Mouse (Mus musculus): ENCODE results near the gene BC030867. TPM values are rescaled to one million over a fixed set of nuclear protein-coding genes. Genes with fewer than 3 reads are reported as not detected.
"Not testable (repeated sequence)": the region's sequence is repeated elsewhere in the genome, so short reads cannot be mapped to it uniquely, and the experiment has no call there.

BC030867 gene
- polyA plus RNA-seq, 1 experiment from 2014 or later, result 17.9 TPM

DNA sequence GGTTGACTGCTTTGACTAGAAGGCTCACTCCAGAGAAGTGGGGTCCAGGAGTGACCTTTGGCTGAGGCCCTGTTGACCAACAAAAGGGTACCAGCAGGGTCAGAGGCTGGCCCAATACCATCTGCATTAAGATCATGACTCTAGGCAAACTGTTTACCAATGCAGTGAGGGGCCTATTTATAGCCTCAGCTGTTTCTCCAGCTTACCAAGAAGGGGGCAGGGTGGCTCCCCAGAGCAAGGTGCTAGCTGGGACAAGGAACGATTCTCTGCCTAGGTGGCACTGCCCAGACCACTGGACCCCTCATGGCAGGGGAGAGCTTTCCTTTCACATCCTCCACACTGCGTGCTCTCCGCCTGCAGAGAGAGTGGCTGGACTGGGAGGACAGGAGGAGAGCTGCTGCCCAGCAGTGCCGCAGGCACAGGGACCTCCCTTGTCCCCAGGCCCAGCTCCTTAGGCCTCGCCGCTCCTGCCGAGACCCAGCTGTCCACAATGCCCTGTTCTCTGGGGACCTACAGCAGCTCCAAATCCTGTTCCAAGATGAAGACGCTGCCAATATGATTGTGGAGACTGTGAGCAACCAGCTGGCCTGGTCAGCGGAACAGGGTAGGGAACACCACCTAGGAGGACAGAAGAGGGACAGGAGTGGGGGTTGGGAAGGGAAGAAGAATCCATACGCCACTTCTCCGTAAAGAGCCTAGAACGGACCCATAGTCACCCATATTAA lies 20.0 kb downstream of the BC030867 start, which contains the start of gene Asb16:
Asb16 (plus strand) TSS at position 224 of the 725 bp plus-strand sequence.
- Histone ChIP-seq H3K4me3 (ENCODE audit: low read depth, low read length) (no peak within 1 kb of the TSS), H3K27ac (ENCODE audit: low read depth, low read length) (no peak within 1 kb of the TSS), H3K4me2 (ENCODE audit: low read depth) (no peak within 1 kb of the TSS), H3K4me1 (ENCODE audit: control insufficient read depth, insufficient read depth, low read length) (peaks cover 4% of the 10 kb centered on the region), H3K36me3 (ENCODE audit: control insufficient read depth, insufficient read depth, low read length) (no peaks in the 10 kb centered on the region), H3K9ac (ENCODE audit: low read length) (no peak within 1 kb of the TSS), H3K9me3 (ENCODE audit: control insufficient read depth, low read length) (no peaks in the 10 kb centered on the region), H3K27me3 (ENCODE audit: control insufficient read depth, insufficient read depth, low read length) (no peaks in the 10 kb centered on the region)
- ATAC-seq (ENCODE audit: insufficient read depth, low FRiP score, low TSS enrichment), result no peak
- DNase-seq (ENCODE audit: low spot score), result no peak
- 83% methylated on average over 12 of the region's 12 CpGs for WGBS

DNA sequence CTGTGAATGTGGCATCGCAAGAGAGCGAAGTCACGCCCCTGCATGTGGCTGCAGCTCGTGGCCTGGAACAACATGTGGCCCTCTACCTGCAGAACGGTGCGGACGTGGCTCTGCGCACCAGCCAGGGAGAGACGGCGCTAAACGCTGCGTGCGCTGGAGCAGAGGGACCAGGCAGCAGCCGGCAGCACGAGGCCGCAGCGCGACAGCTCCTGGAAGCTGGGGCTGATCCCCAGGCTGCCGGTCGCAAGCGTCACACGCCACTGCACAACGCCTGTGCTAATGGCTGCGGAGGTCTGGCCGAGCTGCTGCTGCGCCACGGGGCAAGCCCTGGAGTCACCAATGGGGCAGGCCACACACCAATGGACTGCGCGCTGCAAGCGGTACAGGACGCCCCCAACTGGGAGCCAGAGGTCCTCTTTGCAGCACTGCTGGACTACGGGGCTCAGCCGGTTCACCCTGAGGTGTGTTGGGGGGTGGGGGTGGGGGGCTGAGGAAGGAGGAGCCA lies 27.8 kb downstream of the BC030867 start:
- H3K27me3 ChIP-seq (ENCODE audit: control insufficient read depth, insufficient read depth, low read length), result peaks cover 3% of the 10 kb centered on the region; the same call in 1 of the 2 replicates
- under 1% methylated on average over 33 of the region's 33 CpGs for WGBS
- no peaks in the 10 kb centered on the region for H3K36me3 ChIP-seq (ENCODE audit: control insufficient read depth, insufficient read depth, low read length)
- ATAC-seq (ENCODE audit: insufficient read depth, low FRiP score, low TSS enrichment), result peak; percentile 35
- H3K27ac ChIP-seq (ENCODE audit: low read depth, low read length), result no peak overlapping the region
- peak overlapping the region; percentile 49 for H3K9ac ChIP-seq (ENCODE audit: low read length)
- peaks cover 7% of the 10 kb centered on the region for H3K4me1 ChIP-seq (ENCODE audit: control insufficient read depth, insufficient read depth, low read length)
- no peaks in the 10 kb centered on the region for H3K9me3 ChIP-seq (ENCODE audit: control insufficient read depth, low read length)
- peak; percentile 68 for DNase-seq (ENCODE audit: low spot score)
- peak overlapping the region; percentile 35 for H3K4me3 ChIP-seq (ENCODE audit: low read depth, low read length)
- H3K4me2 ChIP-seq (ENCODE audit: low read depth), result peak overlapping the region; percentile 74

GRCm38 (mm10) chr11:102277754-102278153 lies 29.1 kb downstream of the BC030867 start:
- Histone ChIP-seq H3K4me2 (ENCODE audit: low read depth) (no peak overlapping the region), H3K27me3 (ENCODE audit: control insufficient read depth, insufficient read depth, low read length) (peaks cover 3% of the 10 kb centered on the region; the same call in 1 of the 2 replicates), H3K4me3 (ENCODE audit: low read depth, low read length) (no peak overlapping the region), H3K4me1 (ENCODE audit: control insufficient read depth, insufficient read depth, low read length) (peaks cover 7% of the 10 kb centered on the region), H3K27ac (ENCODE audit: low read depth, low read length) (no peak overlapping the region), H3K9me3 (ENCODE audit: control insufficient read depth, low read length) (no peaks in the 10 kb centered on the region), H3K36me3 (ENCODE audit: control insufficient read depth, insufficient read depth, low read length) (no peaks in the 10 kb centered on the region), H3K9ac (ENCODE audit: low read length) (no peak overlapping the region)
- 68% methylated on average over 7 of the region's 12 CpGs for whole genome bisulfite sequencing
- DNase-seq (ENCODE audit: low spot score) (no peak), ATAC-seq (ENCODE audit: insufficient read depth, low FRiP score, low TSS enrichment) (no peak)

GRCm38 (mm10) chr11:102279595-102279994 lies 30.9 kb downstream of the BC030867 start:
- Histone ChIP-seq H3K4me2 (ENCODE audit: low read depth) (no peak overlapping the region), H3K36me3 (ENCODE audit: control insufficient read depth, insufficient read depth, low read length) (no peaks in the 10 kb centered on the region), H3K4me1 (ENCODE audit: control insufficient read depth, insufficient read depth, low read length) (peaks cover 7% of the 10 kb centered on the region), H3K9me3 (ENCODE audit: control insufficient read depth, low read length) (no peaks in the 10 kb centered on the region), H3K4me3 (ENCODE audit: low read depth, low read length) (no peak overlapping the region), H3K9ac (ENCODE audit: low read length) (no peak overlapping the region), H3K27me3 (ENCODE audit: control insufficient read depth, insufficient read depth, low read length) (peaks cover 3% of the 10 kb centered on the region; the same call in 1 of the 2 replicates), H3K27ac (ENCODE audit: low read depth, low read length) (no peak overlapping the region)
- ATAC-seq (ENCODE audit: insufficient read depth, low FRiP score, low TSS enrichment) (no peak), DNase-seq (ENCODE audit: low spot score) (no peak)
- 95% methylated on average over 3 of the region's 3 CpGs for WGBS

- not testable (repeated sequence) for H3K27me3 ChIP-seq (ENCODE audit: control insufficient read depth, insufficient read depth, low read length); DNase-seq (ENCODE audit: low spot score); ATAC-seq (ENCODE audit: insufficient read depth, low FRiP score, low TSS enrichment); H3K9me3 ChIP-seq (ENCODE audit: control insufficient read depth, low read length); H3K27ac ChIP-seq (ENCODE audit: low read depth, low read length); H3K4me2 ChIP-seq (ENCODE audit: low read depth); H3K4me1 ChIP-seq (ENCODE audit: control insufficient read depth, insufficient read depth, low read length); H3K9ac ChIP-seq (ENCODE audit: low read length); H3K4me3 ChIP-seq (ENCODE audit: low read depth, low read length); H3K36me3 ChIP-seq (ENCODE audit: control insufficient read depth, insufficient read depth, low read length)
- 71% methylated on average over 6 of the region's 6 CpGs for WGBS
Observed at GRCm38 (mm10) chr11:102280267-102280666, 31.6 kb downstream of the BC030867 start.

- peak overlapping the region; percentile 34 for H3K4me2 ChIP-seq (ENCODE audit: low read depth)
- H3K9ac ChIP-seq (ENCODE audit: low read length), result no peak overlapping the region
- DNase-seq (ENCODE audit: low spot score), result no peak
- no peak overlapping the region for H3K4me3 ChIP-seq (ENCODE audit: low read depth, low read length)
- H3K4me1 ChIP-seq (ENCODE audit: control insufficient read depth, insufficient read depth, low read length), result peaks cover 10% of the 10 kb centered on the region
- no peaks in the 10 kb centered on the region for H3K9me3 ChIP-seq (ENCODE audit: control insufficient read depth, low read length)
- no peaks in the 10 kb centered on the region for H3K27me3 ChIP-seq (ENCODE audit: control insufficient read depth, insufficient read depth, low read length)
- WGBS, result 87% methylated on average over 6 of the region's 6 CpGs
- peaks cover 4% of the 10 kb centered on the region; the same call in 1 of the 2 replicates for H3K36me3 ChIP-seq (ENCODE audit: control insufficient read depth, insufficient read depth, low read length)
- ATAC-seq (ENCODE audit: insufficient read depth, low FRiP score, low TSS enrichment), result no peak
- H3K27ac ChIP-seq (ENCODE audit: low read depth, low read length), result no peak overlapping the region
Observed at GRCm38 (mm10) chr11:102283922-102284321, 35.2 kb downstream of the BC030867 start.

- Histone ChIP-seq H3K9ac (ENCODE audit: low read length) (peak within 1 kb of the TSS; percentile 67), H3K4me2 (ENCODE audit: low read depth) (peak within 1 kb of the TSS; percentile 71), H3K27me3 (ENCODE audit: control insufficient read depth, insufficient read depth, low read length) (no peaks in the 10 kb centered on the region), H3K36me3 (ENCODE audit: control insufficient read depth, insufficient read depth, low read length) (peaks cover 4% of the 10 kb centered on the region; the same call in 1 of the 2 replicates), H3K9me3 (ENCODE audit: control insufficient read depth, low read length) (no peaks in the 10 kb centered on the region), H3K4me3 (ENCODE audit: low read depth, low read length) (peak within 1 kb of the TSS; percentile 83), H3K4me1 (ENCODE audit: control insufficient read depth, insufficient read depth, low read length) (peaks cover 10% of the 10 kb centered on the region), H3K27ac (ENCODE audit: low read depth, low read length) (0 out of 2 replicates have a peak within 1 kb of the TSS, but pooled peaks have one; percentile 44)
- WGBS, result under 1% methylated on average over 32 of the region's 32 CpGs
- DNase-seq (ENCODE audit: low spot score), result peak; percentile 98
- peak; percentile 86 for ATAC-seq (ENCODE audit: insufficient read depth, low FRiP score, low TSS enrichment)
Observed at GRCm38 (mm10) chr11:102284501-102285094, 35.9 kb downstream of the BC030867 start, which contains the start of gene Tmub2. Gene Tmub2 (plus strand): TSS chr11:102284931.

GRCm38 (mm10) chr11:102285095-102285834 lies 36.6 kb downstream of the BC030867 start:
- H3K36me3 ChIP-seq (ENCODE audit: control insufficient read depth, insufficient read depth, low read length), result peaks cover 4% of the 10 kb centered on the region
- H3K9me3 ChIP-seq (ENCODE audit: control insufficient read depth, low read length), result no peaks in the 10 kb centered on the region
- ATAC-seq (ENCODE audit: insufficient read depth, low FRiP score, low TSS enrichment), result peak; percentile 73
- peak overlapping the region; percentile 71 for H3K4me2 ChIP-seq (ENCODE audit: low read depth)
- H3K27ac ChIP-seq (ENCODE audit: low read depth, low read length), result 0 out of 2 replicates have a peak overlapping the region, but pooled peaks have one; percentile 44
- H3K4me3 ChIP-seq (ENCODE audit: low read depth, low read length), result peak overlapping the region; percentile 83
- peak overlapping the region; percentile 67 for H3K9ac ChIP-seq (ENCODE audit: low read length)
- WGBS, result 4% methylated on average over 31 of the region's 31 CpGs
- no peaks in the 10 kb centered on the region for H3K27me3 ChIP-seq (ENCODE audit: control insufficient read depth, insufficient read depth, low read length)
- H3K4me1 ChIP-seq (ENCODE audit: control insufficient read depth, insufficient read depth, low read length), result peaks cover 10% of the 10 kb centered on the region
- DNase-seq (ENCODE audit: low spot score), result no peak

Measured in neural tube, embryonic 11.5 days (tissue).